Mouse (Mus musculus) CH12.LX (cell line): ENCODE results near the gene Stox2. TPM values are rescaled to one million over a fixed set of nuclear protein-coding genes. Genes with fewer than 3 reads are reported as not detected.

Experiments
- DNase-seq: peaks from one replicate; pipeline ENCODE4 v3.0.0-alpha.2; 2013; ENCODE audit errors: extremely low read depth
- H3K27ac ChIP-seq: 2 replicates; pipeline ENCODE4 v1.5.1; 2012; ENCODE audit warnings: low read depth, mild to moderate bottlenecking, control low read depth, moderate library complexity; ENCODE audit not compliant: insufficient read depth
- H3K27me3 ChIP-seq: replicated peaks from 2 replicates; pipeline ENCODE3; 2012; ENCODE audit warnings: inconsistent platforms
- H3K36me3 ChIP-seq, 2 experiments: replicated peaks in 1 of 2; 2 replicates each; pipeline versions ENCODE3 to v1.6.1; 2012; ENCODE audit warnings: inconsistent platforms in 1 of 2, low read length in 1 of 2, mild to moderate bottlenecking in 1 of 2, mixed read lengths in 1 of 2, moderate library complexity in 1 of 2; ENCODE audit not compliant: control insufficient read depth in 1 of 2, insufficient read depth in 1 of 2
- H3K4me1 ChIP-seq, 2 experiments: 2 replicates each; pipeline ENCODE4 v1.6.1; 2012; ENCODE audit warnings: inconsistent platforms in 1 of 2, moderate library complexity in 1 of 2; ENCODE audit not compliant: insufficient read depth in 2 of 2, control insufficient read depth in 1 of 2
- H3K4me2 ChIP-seq: 2 replicates; pipeline ENCODE4 v1.6.1; 2012; ENCODE audit warnings: low read depth, mild to moderate bottlenecking, control low read depth; ENCODE audit not compliant: poor library complexity, insufficient read depth, severe bottlenecking
- H3K4me3 ChIP-seq, 3 experiments: fragments of 150-350 bp in 1 of 3; sonication (generic) in 1 of 3; replicated peaks in 1 of 3; 2 replicates each; pipeline versions ENCODE3 to v1.5.1; 2011 to 2012; ENCODE audit warnings: low read depth in 2 of 3, low read length in 2 of 3, mild to moderate bottlenecking in 2 of 3, moderate library complexity in 2 of 3, control low read depth in 1 of 3, improper control_type of control experiment in 1 of 3, inconsistent platforms in 1 of 3, mixed read lengths in 1 of 3; ENCODE audit not compliant: poor library complexity in 1 of 3
- H3K79me2 ChIP-seq: replicated peaks from 2 replicates; pipeline ENCODE4 v1.6.1; 2012; ENCODE audit warnings: mild to moderate bottlenecking, moderate library complexity; ENCODE audit not compliant: control insufficient read depth, poor library complexity, insufficient read depth, severe bottlenecking; ENCODE audit errors: extremely low read depth
- H3K9ac ChIP-seq: 2 replicates; pipeline ENCODE4 v1.6.1; 2012; ENCODE audit warnings: low read depth, mild to moderate bottlenecking, control low read depth, moderate library complexity; ENCODE audit not compliant: insufficient read depth
- H3K9me3 ChIP-seq: replicated peaks from 2 replicates; pipeline ENCODE3; 2012; ENCODE audit warnings: low read length, inconsistent platforms, mixed read lengths
- CHD1 ChIP-seq: IDR thresholded peaks from 2 replicates; pipeline ENCODE4 v1.6.1; 2012; ENCODE audit warnings: low read depth, low read length, improper control_type of control experiment, inconsistent platforms
- CTCF ChIP-seq, 2 experiments: IDR thresholded peaks in 1 of 2; conservative IDR thresholded peaks in 1 of 2; 2 replicates each; pipeline ENCODE4 v1.5.1; 2011 to 2012; ENCODE audit warnings: low read depth in 2 of 2, low read length in 2 of 2, improper control_type of control experiment in 1 of 2, inconsistent platforms in 1 of 2, mild to moderate bottlenecking in 1 of 2, moderate library complexity in 1 of 2
- E2F4 ChIP-seq: IDR thresholded peaks from 2 replicates; pipeline ENCODE4 v1.6.1; 2011; ENCODE audit warnings: low read depth, low read length, improper control_type of control experiment; ENCODE audit not compliant: insufficient replicate concordance
- ETS1 ChIP-seq: conservative IDR thresholded peaks from 2 replicates; pipeline ENCODE4 v1.6.1; 2012; ENCODE audit warnings: low read depth, mild to moderate bottlenecking, inconsistent platforms, low read length, improper control_type of control experiment, moderate library complexity
- GABPA ChIP-seq: IDR thresholded peaks from 2 replicates; pipeline ENCODE4 v1.6.1; 2012; ENCODE audit warnings: low read depth, low read length, improper control_type of control experiment, inconsistent platforms; ENCODE audit not compliant: insufficient replicate concordance
- IRF4 ChIP-seq: IDR thresholded peaks from 2 replicates; pipeline ENCODE4 v1.6.1; 2014; ENCODE audit warnings: low read depth, mild to moderate bottlenecking, inconsistent platforms, low read length, improper control_type of control experiment
- KAT2A ChIP-seq: IDR thresholded peaks from 2 replicates; pipeline ENCODE4 v1.6.1; 2012; ENCODE audit warnings: low read length, improper control_type of control experiment, inconsistent platforms; ENCODE audit not compliant: insufficient replicate concordance
- MAZ ChIP-seq: IDR thresholded peaks from 2 replicates; pipeline ENCODE4 v1.6.1; 2012; ENCODE audit warnings: low read depth, mild to moderate bottlenecking, inconsistent platforms, low read length, improper control_type of control experiment, moderate library complexity
- PAX5 ChIP-seq: IDR thresholded peaks from 2 replicates; pipeline ENCODE4 v1.6.1; 2012; ENCODE audit warnings: low read length, inconsistent platforms, mixed read lengths
- POLR2A ChIP-seq: IDR thresholded peaks from 2 replicates; pipeline ENCODE4 v1.6.1; 2011; ENCODE audit warnings: low read depth, mild to moderate bottlenecking, improper control_type of control experiment, low read length
- RCOR1 ChIP-seq: conservative IDR thresholded peaks from 2 replicates; pipeline ENCODE4 v1.6.1; 2012; ENCODE audit warnings: low read depth, mild to moderate bottlenecking, inconsistent platforms, low read length, improper control_type of control experiment
- SIN3A ChIP-seq: IDR thresholded peaks from 2 replicates; pipeline ENCODE4 v1.6.1; 2012; ENCODE audit warnings: low read length, improper control_type of control experiment, inconsistent platforms
- SMC3 ChIP-seq: IDR thresholded peaks from 2 replicates; pipeline ENCODE4 v1.6.1; 2011; ENCODE audit warnings: low read depth, low read length, improper control_type of control experiment
- TBP ChIP-seq: conservative IDR thresholded peaks from 2 replicates; pipeline ENCODE4 v1.6.1; 2011; ENCODE audit warnings: low read depth, low read length, improper control_type of control experiment
- ZC3H11A ChIP-seq: IDR thresholded peaks from 2 replicates; pipeline ENCODE4 v1.6.1; 2012; ENCODE audit warnings: low read depth, mild to moderate bottlenecking, inconsistent platforms, low read length, improper control_type of control experiment
- ZKSCAN1 ChIP-seq: IDR thresholded peaks from 2 replicates; pipeline ENCODE4 v1.6.1; 2012; ENCODE audit warnings: low read depth, inconsistent platforms, low read length, improper control_type of control experiment, borderline replicate concordance
- ZMIZ1 ChIP-seq: IDR thresholded peaks from 2 replicates; pipeline ENCODE4 v1.6.1; 2012; ENCODE audit warnings: low read depth, mild to moderate bottlenecking, inconsistent platforms, low read length, improper control_type of control experiment
- dilution Hi-C: fragments of 300-500 bp; cut with MboI; formaldehyde crosslinking; loops from 2 replicates; pipeline ENCODE4 v1.14.3; 2020; ENCODE audit warnings: low sequenced_read_pairs; ENCODE audit not compliant: extremely low pct_unique_long_range_greater_than_20kb, extremely low pct_ligation_motif_present
- in situ Hi-C: fragments of 300-500 bp; cut with MboI; formaldehyde crosslinking; loops from 3 replicates; pipeline ENCODE4 v1.14.3; 2019; ENCODE audit warnings: low sequenced_read_pairs, low pct_ligation_motif_present, low pct_unique_long_range_greater_than_20kb, mixed read lengths
- polyA plus RNA-seq: library from polyadenylated mRNA; unstranded; fragments of >175 nt; gene quantifications from 2 replicates; pipeline ENCODE4 v1.2.1, GENCODE M21; 2012; ENCODE audit warnings: low read depth; ENCODE audit not compliant: insufficient read length
- total RNA-seq, 2 experiments: library from RNA; depleted of rRNA; stranded (reverse); fragments of 300-350 nt in 1 of 2; fragments of >200 nt in 1 of 2; gene quantifications; 2 replicates each; pipeline ENCODE4 v1.2.3; 2012 to 2014

Stox2 gene
- total and polyA plus RNA-seq, 3 experiments, result 0.23 to 1.0 (median 0.42) TPM

GRCm38 (mm10) chr8:47178785-47179184 is 267.4 kb downstream of the Stox2 start:
- H3K36me3 ChIP-seq, result no peaks in the 10 kb centered on the region

DNA sequence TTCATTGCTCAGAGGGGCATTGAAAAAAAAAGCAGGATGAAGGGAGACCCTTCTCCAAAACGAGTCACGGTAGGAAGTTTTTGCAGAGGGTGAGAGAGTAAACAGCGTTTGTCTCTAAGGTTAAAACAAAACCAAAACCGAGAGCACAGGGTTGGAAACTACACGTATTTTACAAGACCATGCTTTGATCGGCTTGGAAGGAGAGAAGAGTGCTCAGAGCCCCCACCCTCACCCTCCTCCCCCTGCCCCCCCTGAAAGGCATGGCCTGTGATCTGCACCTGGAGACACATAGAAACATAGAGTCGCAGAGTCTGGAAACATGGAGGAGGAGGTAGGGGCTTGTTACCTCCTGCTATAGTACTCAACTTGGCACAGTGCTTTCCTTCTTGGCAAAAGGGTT is 272.3 kb downstream of the Stox2 start:
- in situ Hi-C loops, result no loop called here
- TF ChIP-seq IRF4, result peak; percentile 65
- TF ChIP-seq POLR2A, result no peak
- TF ChIP-seq E2F4, result no peak
- no peak for TF ChIP-seq TBP
- peak; percentile 64; the same call in 1 of the 2 replicates for TF ChIP-seq MAZ
- TF ChIP-seq GABPA, result no peak
- TF ChIP-seq PAX5, result no peak
- TF ChIP-seq CTCF (conservative IDR thresholded peaks at IDR 0.05 in 1 of 2, IDR thresholded peaks at IDR 0.05 in 1 of 2; ENCODE audit: low read depth in 2 of 2, low read length in 2 of 2), result no peak
- TF ChIP-seq SMC3, result no peak
- TF ChIP-seq ETS1, result no peak
- Histone ChIP-seq H3K9me3 (peaks cover 3% of the 10 kb centered on the region), H3K27ac (no peak overlapping the region), H3K9ac (peak overlapping the region; percentile 64; the same call in 1 of the 2 replicates), H3K4me1 (peaks cover 3 to 6% of the 10 kb centered on the region in 2 experiments; a peak in 3 of 4 replicates), H3K36me3 (no peaks in the 10 kb centered on the region), H3K4me2 (peak overlapping the region; percentile 98), H3K27me3 (no peaks in the 10 kb centered on the region), H3K4me3 (peak overlapping the region; percentile 9 to 55 (median 35)), H3K79me2 (no peaks in the 10 kb centered on the region)
- dilution Hi-C loops, result no loop called here
- peak; percentile 24 for DNase-seq

More at GRCm38 (mm10) chr8:47178785-47179184, 267.4 kb downstream of the Stox2 start:
- Histone ChIP-seq H3K4me1 (peaks cover 3 to 4% of the 10 kb centered on the region in 2 experiments; a peak in 3 of 4 replicates), H3K27me3 (no peaks in the 10 kb centered on the region), H3K9ac (no peak overlapping the region), H3K27ac (no peak overlapping the region), H3K9me3 (no peaks in the 10 kb centered on the region), H3K4me2 (no peak overlapping the region), H3K79me2 (no peaks in the 10 kb centered on the region), H3K4me3 (no peak overlapping the region)
- dilution Hi-C loops (no loop called here), in situ Hi-C loops (loop anchor here (25.0 kb wide), 1 partner anchor 166 kb away; no protein-coding TSS in a partner anchor)
- TF ChIP-seq ZMIZ1 (no peak), CHD1 (no peak), MAZ (no peak), TBP (no peak), ZC3H11A (no peak), KAT2A (no peak)
- no peak for DNase-seq

DNA sequence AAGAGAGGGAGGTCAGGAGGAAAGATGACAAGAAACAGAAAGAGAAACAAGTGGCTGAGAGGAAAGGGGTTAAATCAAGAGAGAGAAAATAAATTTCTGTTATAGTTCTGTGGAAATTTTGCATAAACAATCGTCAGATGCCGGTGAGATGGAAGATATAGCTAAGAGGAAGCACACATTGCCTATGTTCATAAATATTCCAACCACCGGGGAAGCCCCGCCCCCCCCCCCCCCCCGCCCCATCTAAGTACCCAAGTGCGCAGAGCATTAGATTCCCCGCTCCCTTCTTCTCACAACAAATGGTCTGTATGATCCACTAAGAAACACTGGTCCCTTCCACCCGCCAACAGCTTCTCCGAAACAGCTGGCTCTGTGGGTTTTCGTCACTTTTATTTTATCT is 273.3 kb downstream of the Stox2 start:
- Histone ChIP-seq H3K4me2 (peak overlapping the region; percentile 98), H3K36me3 (no peaks in the 10 kb centered on the region), H3K27me3 (no peaks in the 10 kb centered on the region), H3K9ac (peak overlapping the region; percentile 64), H3K79me2 (no peaks in the 10 kb centered on the region), H3K4me3 (peak overlapping the region in 2 of 3 experiments; percentile 17 to 53), H3K27ac (no peak overlapping the region), H3K9me3 (peaks cover 9% of the 10 kb centered on the region), H3K4me1 (peaks cover 3 to 6% of the 10 kb centered on the region in 2 experiments; a peak in 3 of 4 replicates)
- dilution Hi-C loops (no loop called here), in situ Hi-C loops (no loop called here)
- TF ChIP-seq SIN3A, result no peak
- no peak for TF ChIP-seq ZKSCAN1
- TF ChIP-seq RCOR1, result no peak
- DNase-seq, result peak; percentile 27
